33 mouse cellular contexts compared by ENCODE assay signal in the genomic region with DNA sequence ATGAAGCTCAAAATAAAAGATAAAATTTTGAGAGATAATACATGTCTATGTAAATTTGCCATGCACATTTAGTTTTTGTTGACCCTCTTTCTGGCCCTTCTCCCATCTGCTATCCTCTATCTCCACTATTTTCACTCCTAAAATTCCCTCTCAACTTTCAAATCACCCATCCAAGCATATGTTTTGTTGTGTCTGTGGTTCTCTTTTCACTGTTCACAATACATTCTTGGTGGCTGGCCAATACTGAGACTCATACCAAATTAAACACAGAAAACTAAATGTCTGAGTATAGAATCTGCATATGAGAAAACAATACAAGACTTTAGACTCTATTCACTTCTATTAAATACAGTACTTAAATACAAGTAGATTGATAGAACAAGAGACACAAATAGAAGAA.
"Had no signal": no experiment of that assay in that cellular context is flagged by ENCODE, and none has a peak within 500 bp of the region (broad histone marks: within the 10 kb centered on the region; RNA-seq: fewer than 3 reads in every experiment).

No protein-coding gene starts in this region.

- H3K4me1 ChIP-seq: heart, embryonic 13.5 days; heart, embryonic 15.5 days; hindbrain, embryonic 10.5 days; hindbrain, embryonic 12.5 days; hindbrain, embryonic 13.5 days; hindbrain, embryonic 15.5 days; intestine, embryonic 15.5 days; kidney, embryonic 15.5 days had no signal

- DNase-seq: heart, postnatal 10 days; heart, postnatal 14 days; heart, postnatal 36 days; heart, postnatal 4 days; kidney, adult 11 months; kidney, adult 18-20 months; kidney, adult 2 months; kidney, adult 8-10 months; kidney, adult 9 months; kidney, postnatal 10 days; kidney, postnatal 14 days; kidney, postnatal 25 days; kidney, postnatal 36 days; kidney, postnatal 4 days; layer of hippocampus, adult 9-11 months; layer of hippocampus, postnatal 36 days had no signal

- H3K4me3 ChIP-seq: heart, embryonic 13.5 days; heart, embryonic 15.5 days; hindbrain, embryonic 10.5 days; hindbrain, embryonic 12.5 days; hindbrain, embryonic 13.5 days; hindbrain, embryonic 15.5 days; intestine, embryonic 15.5 days; kidney, embryonic 15.5 days; layer of hippocampus, adult 2 months; left cerebral cortex, adult 2 months had no signal

- H3K27me3 ChIP-seq: heart, embryonic 13.5 days; heart, embryonic 15.5 days; hindbrain, embryonic 12.5 days; hindbrain, embryonic 13.5 days; hindbrain, embryonic 15.5 days; intestine, embryonic 15.5 days; kidney, embryonic 15.5 days had no signal

- H3K36me3 ChIP-seq: heart, embryonic 13.5 days; heart, embryonic 15.5 days; hindbrain, embryonic 10.5 days; hindbrain, embryonic 12.5 days; hindbrain, embryonic 13.5 days; hindbrain, embryonic 15.5 days; intestine, embryonic 15.5 days; kidney, embryonic 15.5 days had no signal

- H3K9me3 ChIP-seq: heart, embryonic 13.5 days; heart, embryonic 15.5 days; hindbrain, embryonic 10.5 days; hindbrain, embryonic 12.5 days; hindbrain, embryonic 13.5 days; hindbrain, embryonic 15.5 days; intestine, embryonic 15.5 days; kidney, embryonic 15.5 days had no signal

- H3K27ac ChIP-seq: heart, embryonic 13.5 days; heart, embryonic 15.5 days; hindbrain, embryonic 10.5 days; hindbrain, embryonic 12.5 days; hindbrain, embryonic 13.5 days; hindbrain, embryonic 14.5 days; hindbrain, embryonic 15.5 days; hindbrain, postnatal 0 days; intestine, embryonic 15.5 days; kidney, embryonic 15.5 days; kidney, postnatal 0 days; layer of hippocampus, adult 2 months; left cerebral cortex, adult 2 months had no signal

- H3K4me2 ChIP-seq: heart, embryonic 13.5 days; heart, embryonic 15.5 days; hindbrain, embryonic 12.5 days; hindbrain, embryonic 13.5 days; hindbrain, embryonic 14.5 days; hindbrain, embryonic 15.5 days; intestine, embryonic 15.5 days; kidney, embryonic 15.5 days had no signal

- H3K9ac ChIP-seq: heart, embryonic 13.5 days; heart, embryonic 15.5 days; hindbrain, embryonic 12.5 days; hindbrain, embryonic 13.5 days; hindbrain, embryonic 14.5 days; hindbrain, embryonic 15.5 days; intestine, embryonic 15.5 days; kidney, embryonic 15.5 days had no signal

- ATAC-seq: hindbrain, embryonic 16.5 days; hindbrain, postnatal 0 days; inflammation-experienced regulatory T-cells, adult 6 months; intestine, embryonic 15.5 days; intestine, embryonic 16.5 days; intestine, postnatal 0 days had no signal
